Mouse (Mus musculus): ENCODE measurements around the gene Men1.

The Men1 gene

DNA sequence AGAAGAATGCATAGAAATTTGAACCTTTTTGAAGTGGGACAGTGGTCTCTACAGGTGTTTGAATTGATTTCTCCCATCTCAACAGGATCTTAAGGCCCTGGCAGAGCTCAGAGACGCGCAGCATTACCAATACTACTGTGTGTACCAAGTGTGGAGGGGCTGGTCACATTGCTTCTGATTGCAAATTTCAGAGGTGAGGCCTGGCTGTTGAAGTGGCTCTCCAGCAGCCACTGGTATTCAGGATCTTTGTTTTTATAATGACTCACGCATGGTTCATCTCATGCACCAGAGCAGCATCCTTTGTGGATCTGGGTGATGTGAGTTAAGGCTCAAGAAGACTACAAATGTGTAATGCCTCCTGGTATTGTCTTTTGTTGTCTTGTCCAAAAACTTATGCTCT, 37.7 kb downstream of the Men1 start:
- no peak for DNase-seq

DNA sequence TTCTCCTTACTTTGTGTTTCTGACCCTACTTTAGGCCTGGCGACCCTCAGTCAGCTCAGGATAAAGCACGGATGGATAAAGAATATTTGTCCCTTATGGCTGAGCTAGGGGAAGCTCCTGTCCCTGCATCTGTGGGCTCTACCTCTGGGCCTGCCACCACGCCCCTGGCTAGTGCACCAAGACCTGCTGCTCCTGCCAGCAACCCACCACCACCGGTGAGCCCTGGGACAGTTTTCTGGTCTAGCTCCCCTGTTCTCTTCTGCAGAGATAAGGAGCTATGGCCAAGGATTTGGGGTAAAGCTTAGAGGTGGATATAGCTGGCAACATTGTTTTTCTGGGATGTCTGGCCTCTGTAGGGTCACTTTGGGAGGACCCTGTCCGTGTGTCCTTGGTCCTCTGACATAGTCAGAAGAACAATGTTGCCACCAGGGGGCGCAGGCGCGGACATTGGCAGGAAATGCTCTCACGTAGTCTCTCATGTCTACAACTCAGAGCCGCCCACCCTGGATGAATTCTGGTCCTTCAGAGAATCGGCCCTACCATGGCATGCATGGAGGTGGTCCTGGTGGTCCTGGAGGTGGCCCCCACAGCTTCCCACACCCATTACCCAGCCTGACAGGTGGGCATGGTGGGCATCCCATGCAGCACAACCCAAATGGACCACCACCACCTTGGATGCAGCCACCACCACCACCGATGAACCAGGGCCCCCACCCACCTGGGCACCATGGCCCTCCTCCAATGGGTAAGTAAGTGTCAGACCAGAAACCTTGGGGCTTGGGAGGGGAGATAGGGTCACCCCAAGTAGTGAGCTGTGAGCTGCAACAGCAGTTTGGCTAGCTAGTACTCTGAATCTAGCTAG, 39.0 kb downstream of the Men1 start:
- peak; percentile 93 for DNase-seq

DNA sequence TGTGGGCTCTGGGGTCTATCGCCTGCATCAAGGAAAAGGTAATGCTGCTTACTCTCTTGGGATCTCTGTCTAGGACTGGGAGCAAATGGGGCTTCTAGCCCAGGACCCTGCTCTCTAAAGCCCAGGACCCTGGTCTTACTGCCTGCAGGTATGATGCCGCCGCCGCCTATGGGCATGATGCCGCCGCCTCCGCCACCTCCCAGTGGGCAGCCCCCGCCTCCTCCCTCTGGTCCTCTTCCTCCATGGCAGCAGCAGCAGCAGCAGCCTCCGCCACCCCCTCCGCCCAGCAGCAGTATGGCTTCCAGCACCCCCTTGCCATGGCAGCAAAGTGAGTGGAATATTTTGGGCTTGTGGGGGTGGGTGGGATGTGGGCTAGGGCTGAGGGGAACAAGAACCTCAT, 39.8 kb downstream of the Men1 start:
- no peak for DNase-seq

DNA sequence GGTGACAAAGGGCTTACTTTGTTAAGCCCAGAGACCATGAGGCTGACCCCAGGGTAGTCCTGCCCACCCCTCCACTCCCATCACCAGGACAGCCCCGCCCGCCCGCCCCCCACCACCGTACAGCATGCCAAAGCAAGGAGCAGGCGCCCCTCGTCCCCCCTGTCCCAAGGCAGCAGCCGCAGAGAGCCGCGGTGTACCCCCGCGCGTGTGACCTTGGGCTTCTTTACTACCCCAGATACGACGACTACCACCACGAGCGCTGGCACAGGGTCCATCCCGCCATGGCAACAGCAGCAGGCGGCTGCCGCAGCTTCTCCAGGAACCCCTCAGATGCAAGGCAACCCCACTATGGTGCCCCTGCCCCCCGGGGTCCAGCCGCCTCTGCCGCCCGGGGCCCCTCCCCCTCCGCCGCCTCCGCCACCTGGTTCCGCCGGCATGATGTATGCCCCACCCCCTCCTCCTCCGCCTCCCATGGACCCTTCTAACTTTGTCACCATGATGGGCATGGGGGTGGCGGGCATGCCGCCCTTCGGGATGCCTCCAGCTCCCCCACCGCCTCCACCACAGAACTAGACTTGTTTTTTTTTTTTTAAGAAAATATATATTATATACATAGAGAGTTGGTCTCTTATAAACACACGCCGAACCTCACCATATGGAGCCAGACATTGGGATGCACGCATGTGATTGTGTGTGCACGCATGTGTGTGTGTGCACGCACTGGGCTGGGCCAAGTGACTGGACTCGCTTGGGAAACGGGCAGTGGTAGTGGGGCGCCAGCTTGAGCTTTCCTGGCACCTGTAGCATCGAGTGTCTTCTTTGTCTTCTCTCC, 40.9 kb downstream of the Men1 start:
- DNase-seq: no peak

DNA sequence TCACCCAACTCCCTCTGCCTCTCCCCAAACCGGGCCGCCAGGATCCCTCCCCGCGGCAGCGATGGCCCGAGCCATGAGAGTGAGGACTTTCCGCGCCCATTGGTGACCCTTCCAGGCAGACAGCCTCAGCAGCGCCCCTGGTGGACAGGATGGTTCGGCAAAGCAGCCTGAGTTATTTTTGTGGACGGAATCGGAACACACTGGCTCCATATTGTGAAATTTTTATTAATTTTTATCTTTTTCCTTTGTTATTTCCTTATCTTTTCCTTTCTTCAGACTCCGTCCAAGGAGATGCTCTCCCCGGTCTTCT, 41.4 kb downstream of the Men1 start:
- peak; percentile 77 for DNase-seq

DNA sequence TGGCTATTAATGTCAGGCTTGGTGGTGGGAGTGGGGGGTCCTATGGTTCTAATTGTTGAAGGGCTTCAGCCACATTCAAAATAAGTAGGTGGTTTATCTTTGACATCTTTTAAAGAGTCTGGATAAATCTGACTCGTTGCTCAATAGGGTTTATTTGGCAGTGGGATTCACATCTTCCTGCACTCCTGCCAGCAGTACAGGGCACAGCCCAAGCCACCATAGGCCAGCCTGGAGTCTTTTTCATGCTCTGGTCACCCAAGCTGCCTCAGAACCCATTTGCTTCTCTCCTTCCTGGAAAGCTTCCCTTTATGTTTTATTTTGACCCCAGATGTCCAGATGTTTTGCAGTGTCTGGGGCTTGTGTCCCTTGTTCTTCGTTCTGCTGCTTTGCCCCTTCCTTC, 41.9 kb downstream of the Men1 start:
- no peak for DNase-seq

DNA sequence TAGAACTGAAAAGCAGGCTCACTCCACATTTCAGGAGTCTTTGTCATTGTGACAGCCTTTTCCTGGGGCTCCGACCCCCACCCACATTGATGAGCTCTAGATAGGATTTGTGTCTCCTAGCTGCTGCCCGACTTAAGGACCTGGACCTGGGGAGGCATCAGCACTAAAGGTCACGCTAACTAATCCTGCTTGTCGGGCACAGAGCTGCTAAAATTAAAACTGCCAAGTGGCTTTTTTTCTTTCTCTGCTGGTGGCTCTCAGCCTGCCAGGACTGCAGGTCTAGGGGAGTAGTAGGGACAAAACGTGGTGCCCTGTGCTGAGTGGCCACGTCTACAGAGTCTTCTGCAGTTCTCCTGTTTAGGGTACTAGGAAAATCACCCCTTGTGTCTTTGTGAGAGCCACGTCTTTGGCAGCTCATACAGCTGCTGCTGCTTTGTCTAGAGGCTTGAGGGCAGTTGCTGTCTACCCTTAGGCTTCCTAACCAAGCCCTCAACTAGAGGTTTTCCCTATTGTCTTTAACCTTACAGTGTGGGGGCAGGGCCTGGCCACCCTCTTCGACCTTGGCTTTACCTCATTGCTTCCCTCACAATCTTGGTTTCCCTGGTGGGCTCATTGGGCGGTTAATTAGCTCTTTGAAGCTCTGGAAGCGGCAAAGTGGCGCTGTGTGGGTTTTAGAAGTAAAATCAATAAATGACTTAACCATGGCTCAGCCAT, 42.7 kb downstream of the Men1 start:
- DNase-seq: no peak

DNA sequence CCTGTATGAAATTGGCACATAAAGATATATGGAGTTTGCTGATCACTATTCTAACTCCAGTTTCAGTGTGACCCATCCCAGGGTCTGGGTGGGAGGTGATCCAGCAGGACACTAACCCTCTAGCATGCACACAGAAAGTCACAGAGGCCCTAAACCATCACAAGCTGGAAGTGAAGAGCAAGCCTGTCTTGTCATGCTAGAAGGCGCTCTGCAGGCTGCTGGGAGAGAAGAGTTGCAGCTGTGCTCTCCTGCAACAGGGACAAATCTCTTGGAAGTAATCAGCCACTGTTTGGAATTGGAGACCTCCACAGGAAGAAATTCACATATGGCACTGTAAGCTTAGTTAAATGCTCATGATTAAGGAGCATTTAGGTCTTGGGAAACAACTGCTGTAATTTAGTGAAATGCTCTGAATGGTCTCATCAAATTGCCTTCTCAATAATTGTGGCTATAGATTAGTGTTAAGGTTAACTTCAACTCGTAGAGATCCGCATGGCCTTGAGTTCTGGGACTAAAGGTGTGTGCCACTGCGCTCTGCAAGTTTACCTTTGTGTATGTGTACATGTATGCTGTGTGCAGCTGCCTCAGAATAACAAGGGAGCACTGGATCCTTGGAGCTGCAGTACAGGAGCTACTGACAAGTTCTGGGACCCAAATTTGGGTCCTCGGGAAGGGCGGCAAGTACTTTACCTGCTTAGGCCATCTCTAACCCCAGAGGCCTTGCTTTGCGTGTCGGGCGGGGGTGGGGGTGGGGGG, 45.8 kb downstream of the Men1 start:
- DNase-seq: no peak

DNA sequence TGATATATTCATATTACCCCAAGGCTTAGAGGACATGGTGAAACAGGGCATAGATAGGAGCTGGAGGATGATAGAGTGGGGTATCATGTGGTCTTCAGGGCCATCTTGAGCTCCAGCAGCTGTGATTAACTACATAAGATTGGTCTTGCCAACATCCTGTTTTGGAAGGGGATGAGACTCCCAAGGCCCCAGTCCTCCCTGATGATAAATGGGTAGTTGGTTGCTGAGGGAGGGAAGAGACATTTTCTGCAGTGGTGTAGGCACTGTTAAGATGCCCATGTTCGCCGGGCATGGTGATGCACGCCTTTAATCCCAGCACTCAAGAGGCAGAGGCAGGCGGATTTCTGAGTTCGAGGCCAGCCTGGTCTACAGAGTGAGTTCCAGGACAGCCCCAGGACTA, 46.5 kb downstream of the Men1 start:
- DNase-seq: no peak

DNA sequence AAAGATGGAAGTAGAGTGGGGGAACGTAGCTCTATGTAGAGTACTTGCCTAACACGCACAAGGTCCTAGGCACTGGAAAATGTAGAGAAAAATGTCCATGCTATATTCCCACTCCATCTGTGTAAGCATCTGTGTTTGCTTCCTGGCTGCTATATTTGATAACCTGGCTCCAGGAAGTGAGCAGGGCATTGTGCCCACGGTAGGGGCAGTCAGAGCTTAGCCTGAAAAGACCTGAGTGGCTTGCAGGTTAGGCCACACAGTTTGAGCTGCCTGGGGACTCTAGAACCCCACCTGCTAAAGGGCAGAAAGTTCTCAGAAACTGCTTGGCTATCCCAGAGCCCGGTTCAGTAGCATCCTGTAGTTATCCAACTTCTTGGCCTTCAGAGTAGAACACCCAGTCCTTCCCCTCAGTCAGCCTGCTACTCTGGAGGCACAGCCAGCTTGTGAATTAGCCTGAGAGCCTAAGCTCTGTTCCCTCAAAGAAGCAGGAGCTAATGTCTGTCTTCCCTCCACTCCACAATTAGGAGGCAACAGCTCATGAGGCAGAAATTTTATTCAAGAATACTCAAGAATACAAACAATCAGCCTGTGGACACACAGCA, 47.6 kb downstream of the Men1 start:
- DNase-seq: no peak

DNA sequence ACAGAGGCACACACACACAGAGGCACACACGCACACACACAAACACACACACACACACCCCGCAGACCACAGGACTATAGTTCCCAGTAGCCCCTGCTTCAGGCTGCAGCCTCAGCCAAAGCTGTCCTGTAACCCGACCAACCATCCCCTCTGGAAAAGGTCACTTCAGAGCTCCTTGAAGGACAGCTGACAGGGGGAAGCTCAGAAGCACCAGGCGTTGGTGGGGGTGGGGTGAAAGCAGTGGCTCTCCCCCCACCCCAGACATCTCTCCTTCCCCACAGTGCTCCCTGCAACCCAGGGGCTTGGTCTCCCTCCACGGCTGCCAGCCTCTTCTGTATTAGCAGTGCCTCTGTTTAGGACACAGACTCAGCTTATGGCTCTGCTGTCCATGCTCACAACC, 48.7 kb downstream of the Men1 start:
- no peak for DNase-seq

DNA sequence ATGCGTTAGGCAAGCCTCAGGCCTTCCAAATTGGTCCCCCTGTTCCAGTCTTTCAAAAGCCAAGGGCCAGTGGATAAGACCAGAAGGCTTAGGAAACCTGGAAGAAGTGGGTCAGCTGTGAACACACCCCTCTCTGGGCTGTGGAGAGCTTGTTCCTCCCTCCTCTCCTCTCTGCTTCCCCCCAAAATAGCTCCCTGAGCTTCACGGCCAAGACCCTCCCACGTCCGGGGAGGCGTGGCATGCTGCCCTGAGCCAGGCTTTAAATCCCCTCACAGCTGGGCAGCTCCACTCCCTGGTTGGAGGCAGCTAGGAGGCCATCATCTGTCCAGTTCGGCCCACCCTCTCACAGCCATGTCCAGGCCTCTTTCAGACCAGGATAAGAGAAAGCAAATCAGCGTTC, 49.3 kb downstream of the Men1 start, which contains the start of gene Pygm:
Gene Pygm, plus strand, starts transcription at position 272 of the 400 bp plus-strand sequence.
- DNase-seq: peak; percentile 62

DNA sequence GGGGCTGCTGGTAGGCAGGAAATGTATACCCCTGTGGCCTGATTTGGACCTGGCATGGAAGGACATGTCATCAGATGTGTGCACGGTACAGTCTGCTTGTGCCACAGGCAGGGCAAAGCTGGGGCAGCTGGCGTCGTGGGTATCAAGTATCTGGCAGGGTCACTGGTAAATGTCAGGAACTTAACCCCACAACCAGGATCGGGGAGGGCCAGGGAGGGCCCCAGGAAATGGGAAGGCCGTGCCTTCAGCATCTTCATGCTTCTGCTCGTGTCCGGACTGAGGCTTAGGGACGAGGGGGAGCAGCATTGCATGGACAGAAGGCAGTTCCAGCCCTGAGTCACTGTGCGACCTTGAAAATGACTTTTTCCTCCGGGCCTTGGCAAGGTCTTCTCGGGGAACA, 50.2 kb downstream of the Men1 start:
- no peak for DNase-seq

DNA sequence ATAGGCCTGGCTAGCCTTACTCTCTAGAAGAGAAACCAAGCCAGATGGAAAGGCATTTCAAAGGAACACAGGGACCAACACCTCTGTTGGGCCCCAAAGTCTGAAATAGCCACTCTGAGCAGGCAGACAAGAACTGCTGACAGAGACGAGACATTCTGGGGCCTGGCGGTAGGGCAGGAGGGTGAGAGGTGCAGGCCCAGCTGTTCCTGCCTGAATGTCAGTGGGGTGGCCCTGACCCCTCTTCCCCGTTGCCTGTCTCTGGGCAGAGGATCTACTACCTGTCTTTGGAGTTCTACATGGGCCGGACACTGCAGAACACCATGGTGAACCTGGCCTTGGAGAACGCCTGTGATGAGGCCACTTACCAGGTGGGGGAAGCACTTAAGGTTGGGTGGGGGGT, 50.6 kb downstream of the Men1 start:
- DNase-seq: no peak

DNA sequence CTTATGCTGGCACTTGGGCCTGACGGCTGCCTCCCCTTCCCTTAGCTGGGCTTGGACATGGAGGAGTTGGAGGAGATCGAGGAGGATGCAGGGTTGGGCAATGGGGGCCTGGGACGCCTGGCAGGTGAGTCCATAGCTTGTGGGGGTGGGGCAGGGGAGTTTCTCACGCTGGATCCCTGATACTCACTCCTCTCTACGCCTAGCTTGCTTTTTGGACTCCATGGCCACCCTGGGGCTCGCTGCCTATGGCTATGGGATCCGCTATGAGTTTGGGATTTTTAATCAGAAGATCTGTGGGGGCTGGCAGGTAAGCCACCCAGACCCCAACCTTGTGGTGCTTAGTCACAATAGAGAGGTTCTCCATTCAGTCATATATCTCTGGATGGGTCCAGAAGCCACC, 51.0 kb downstream of the Men1 start:
- DNase-seq: no peak

DNA sequence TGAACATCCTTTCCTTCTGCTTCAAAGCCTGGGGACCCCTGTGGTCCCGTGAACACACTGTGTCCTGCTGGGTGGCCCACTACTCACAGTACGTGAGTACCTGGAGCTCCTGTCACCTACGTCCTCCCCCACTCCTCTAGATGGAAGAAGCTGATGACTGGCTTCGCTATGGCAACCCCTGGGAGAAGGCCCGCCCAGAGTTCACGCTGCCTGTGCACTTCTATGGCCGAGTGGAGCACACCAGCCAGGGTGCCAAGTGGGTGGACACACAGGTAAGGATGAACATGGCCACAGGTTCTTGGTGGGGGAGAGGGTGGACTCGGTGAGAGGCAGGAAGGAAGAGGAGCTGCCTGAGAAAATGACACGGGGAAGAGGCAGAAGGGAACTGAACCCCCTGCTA, 51.5 kb downstream of the Men1 start:
- no peak for DNase-seq

DNA sequence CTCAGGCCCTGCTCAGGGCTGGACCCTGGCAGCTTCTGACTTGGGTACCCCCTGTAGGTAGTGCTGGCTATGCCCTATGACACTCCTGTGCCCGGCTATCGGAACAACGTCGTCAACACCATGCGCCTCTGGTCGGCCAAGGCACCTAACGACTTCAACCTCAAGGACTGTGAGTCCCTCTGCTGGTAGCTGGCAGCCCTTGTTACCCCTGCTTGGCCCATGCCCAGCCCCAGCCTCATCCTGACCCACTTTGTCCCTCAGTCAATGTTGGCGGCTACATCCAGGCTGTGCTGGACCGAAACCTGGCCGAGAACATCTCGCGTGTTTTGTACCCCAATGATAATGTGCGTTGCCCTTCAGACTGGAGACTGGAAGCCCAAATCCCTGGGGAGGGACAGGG, 53.2 kb downstream of the Men1 start:
- DNase-seq: no peak

DNA sequence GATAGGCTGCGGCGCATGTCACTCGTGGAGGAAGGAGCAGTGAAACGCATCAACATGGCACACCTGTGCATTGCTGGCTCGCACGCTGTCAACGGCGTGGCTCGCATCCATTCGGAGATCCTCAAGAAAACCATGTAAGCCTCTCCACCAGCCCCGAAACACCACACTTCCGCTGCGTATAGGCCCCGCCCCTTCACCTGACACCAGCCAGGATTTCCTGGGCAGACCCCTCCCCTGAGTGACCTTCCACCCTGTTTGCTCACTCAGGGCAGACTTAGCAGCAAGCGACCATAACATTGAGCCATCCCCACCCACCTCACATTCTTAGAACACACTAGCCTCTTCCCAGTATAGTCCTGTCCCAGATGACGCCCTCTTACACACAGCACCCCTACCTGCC, 55.0 kb downstream of the Men1 start:
- DNase-seq: no peak

DNA sequence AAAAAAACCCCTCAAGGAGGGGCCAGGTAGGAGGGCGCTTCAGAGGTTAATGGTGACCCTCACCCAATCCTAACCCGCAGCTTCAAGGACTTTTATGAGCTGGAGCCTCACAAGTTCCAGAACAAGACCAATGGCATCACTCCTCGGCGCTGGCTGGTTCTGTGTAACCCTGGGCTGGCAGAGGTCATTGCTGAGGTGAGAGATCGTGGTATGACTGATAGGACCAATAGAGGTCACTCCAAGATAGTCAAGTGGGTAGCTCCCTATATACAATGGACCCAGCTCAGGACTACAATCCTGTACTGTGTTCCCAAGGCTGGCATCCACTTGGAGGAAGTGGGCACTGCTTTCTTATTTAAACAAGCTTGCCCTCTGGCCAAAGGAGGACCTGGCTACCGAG, 55.5 kb downstream of the Men1 start:
- DNase-seq: no peak

Measured in right cerebral cortex, postnatal 14 days (tissue).